Mouse (Mus musculus) bone marrow, adult 2 months (tissue): ENCODE data around the gene Vdr.

Source experiments
- CTCF ChIP-seq: fragments of 200-500 bp; IDR thresholded peaks from 2 replicates; pipeline ENCODE4 v1.5.1; 2011; ENCODE audit warnings: low read length, control low read depth; ENCODE audit not compliant: control insufficient read depth, insufficient read depth
- POLR2A ChIP-seq: fragments of 200-500 bp; IDR thresholded peaks from 2 replicates; pipeline ENCODE4 v1.6.1; 2011; ENCODE audit warnings: low read depth, mild to moderate bottlenecking, control low read depth, low read length, borderline replicate concordance; ENCODE audit not compliant: control insufficient read depth

DNA sequence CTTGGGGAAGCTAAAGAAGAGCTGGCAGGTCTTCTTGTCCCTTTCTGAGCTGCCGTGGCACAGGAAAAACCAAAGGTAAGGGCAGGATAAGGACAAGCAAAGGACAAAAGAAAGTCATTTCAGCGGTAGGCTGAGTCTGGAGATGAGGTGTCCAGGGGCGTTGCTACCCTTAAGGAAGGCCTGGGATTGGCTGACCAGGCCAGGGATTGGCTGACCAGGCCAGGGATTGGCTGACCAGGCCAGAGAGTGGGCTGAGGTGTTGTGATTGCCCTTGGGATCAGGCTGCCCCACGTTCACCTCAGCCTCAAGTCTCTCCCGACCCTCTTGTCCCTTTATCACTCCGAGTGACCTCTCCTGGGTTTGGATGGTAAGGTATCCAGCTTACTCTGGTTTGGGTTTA lies 5.1 kb downstream of the Vdr start:
- TF ChIP-seq CTCF: no peak
- TF ChIP-seq POLR2A: no peak
